Mouse (Mus musculus): ENCODE measurements around the gene Kdm4a. TPM values are rescaled to one million over a fixed set of nuclear protein-coding genes. Genes with fewer than 3 reads are reported as not detected.

Kdm4a gene
- polyA plus RNA-seq, 1 experiment from 2014 or later = 51.4 TPM

DNA sequence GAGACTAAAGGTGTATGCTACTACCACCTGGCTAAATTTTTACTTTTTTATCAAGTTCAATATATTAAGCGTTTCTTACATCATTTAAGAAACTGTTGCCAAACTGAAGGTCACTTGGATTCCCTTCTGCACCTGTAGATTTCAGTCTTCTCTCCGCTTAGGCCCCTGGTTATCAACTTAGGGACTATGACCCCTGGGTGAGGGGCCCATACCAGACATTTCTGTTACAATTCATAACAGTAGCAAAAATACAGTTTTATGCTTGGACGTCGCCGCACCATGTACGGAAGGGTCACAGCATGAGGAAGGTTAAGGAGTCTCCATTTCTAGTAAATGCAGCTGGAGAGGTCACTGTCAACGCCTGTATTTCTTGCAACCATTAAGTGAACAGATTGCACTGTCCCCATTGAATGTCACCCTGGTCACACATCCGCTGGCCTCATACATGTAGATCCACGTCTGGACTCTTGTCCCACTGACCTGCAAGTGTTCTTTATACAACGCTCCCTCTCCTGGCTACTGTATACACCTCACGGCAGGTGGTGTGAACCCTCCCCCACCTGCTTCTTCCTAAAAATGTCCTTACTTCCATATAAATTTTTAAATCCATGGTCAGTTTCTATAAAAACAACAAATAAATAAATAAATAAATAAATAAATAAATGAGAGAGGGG is 86.9 kb downstream of the Kdm4a start:
- no peaks in the 10 kb centered on the region for H3K9me3 ChIP-seq (replicated peaks; ENCODE audit: control insufficient read depth, low read length)
- H3K27ac ChIP-seq (ENCODE audit: low read depth, low read length) = no peak overlapping the region
- no peak for ATAC-seq
- no peak for DNase-seq (ENCODE audit: low spot score)
- no peaks in the 10 kb centered on the region for H3K4me1 ChIP-seq (ENCODE audit: control insufficient read depth, insufficient read depth, low read length)
- H3K4me2 ChIP-seq (ENCODE audit: low read length) = no peak overlapping the region
- no peaks in the 10 kb centered on the region; the same call in 1 of the 2 replicates for H3K36me3 ChIP-seq (ENCODE audit: control insufficient read depth, insufficient read depth, low read length)
- H3K4me3 ChIP-seq (ENCODE audit: low read depth, low read length) = no peak overlapping the region
- no peaks in the 10 kb centered on the region for H3K27me3 ChIP-seq (replicated peaks; ENCODE audit: control insufficient read depth, insufficient read depth, low read length)
- 93% methylated on average over 11 of the region's 11 CpGs for WGBS
- no peak overlapping the region for H3K9ac ChIP-seq (ENCODE audit: low read length)

DNA sequence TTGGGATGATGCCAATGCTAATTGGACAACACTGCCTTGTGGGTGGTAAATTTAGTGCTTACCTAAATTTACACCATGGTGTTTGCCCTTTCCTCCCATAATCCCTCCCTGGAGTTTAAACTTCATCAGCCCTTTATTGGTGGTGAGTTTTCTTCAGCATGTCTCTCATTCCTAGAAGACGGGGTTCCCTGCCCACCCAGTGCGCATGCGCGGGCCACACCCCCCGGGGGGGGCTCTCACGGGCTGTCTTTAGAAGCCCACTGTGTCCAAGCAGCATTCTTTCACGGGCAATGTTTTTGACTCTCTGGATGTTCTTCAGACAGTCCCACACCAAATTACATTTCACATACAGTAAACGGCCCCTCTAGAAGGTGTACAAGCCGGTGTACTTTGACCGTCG is 89.4 kb downstream of the Kdm4a start:
- Histone ChIP-seq H3K9me3 (replicated peaks; ENCODE audit: control insufficient read depth, low read length) (no peaks in the 10 kb centered on the region), H3K36me3 (ENCODE audit: control insufficient read depth, insufficient read depth, low read length) (no peaks in the 10 kb centered on the region)
- 91% methylated on average over 11 of the region's 11 CpGs for WGBS

DNA sequence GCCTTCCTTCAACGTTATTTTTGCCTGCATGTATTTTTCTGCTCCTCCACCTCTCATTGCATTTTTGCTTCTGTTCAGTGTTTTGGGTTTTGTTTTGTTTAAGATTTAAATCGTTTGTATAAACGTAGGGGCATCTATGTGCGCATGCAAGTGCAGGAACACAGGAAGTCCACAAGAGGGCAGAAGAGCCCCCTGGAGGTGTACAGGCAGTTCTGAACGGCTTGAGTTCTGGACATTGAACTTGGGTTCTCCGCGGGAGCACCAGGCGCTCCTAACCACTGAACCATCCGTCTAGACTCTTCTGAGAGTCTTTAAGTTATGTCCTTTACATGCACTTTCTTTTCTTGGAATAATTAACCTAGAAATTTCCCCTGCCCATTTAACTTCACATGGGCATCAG is 89.9 kb downstream of the Kdm4a start:
- Histone ChIP-seq H3K9ac (ENCODE audit: low read length) (no peak overlapping the region), H3K27me3 (replicated peaks; ENCODE audit: control insufficient read depth, insufficient read depth, low read length) (no peaks in the 10 kb centered on the region), H3K9me3 (replicated peaks; ENCODE audit: control insufficient read depth, low read length) (no peaks in the 10 kb centered on the region), H3K27ac (ENCODE audit: low read depth, low read length) (no peak overlapping the region), H3K4me3 (ENCODE audit: low read depth, low read length) (no peak overlapping the region), H3K4me2 (ENCODE audit: low read length) (no peak overlapping the region), H3K36me3 (ENCODE audit: control insufficient read depth, insufficient read depth, low read length) (no peaks in the 10 kb centered on the region), H3K4me1 (ENCODE audit: control insufficient read depth, insufficient read depth, low read length) (no peaks in the 10 kb centered on the region)
- ATAC-seq (no peak), DNase-seq (ENCODE audit: low spot score) (peak; percentile 40)
- 67% methylated on average over 9 of the region's 9 CpGs for WGBS

More for the DNA sequence above, 89.4 kb downstream of the Kdm4a start:
- Histone ChIP-seq H3K4me3 (ENCODE audit: low read depth, low read length) (no peak overlapping the region), H3K27ac (ENCODE audit: low read depth, low read length) (no peak overlapping the region), H3K27me3 (replicated peaks; ENCODE audit: control insufficient read depth, insufficient read depth, low read length) (no peaks in the 10 kb centered on the region), H3K4me2 (ENCODE audit: low read length) (no peak overlapping the region), H3K9ac (ENCODE audit: low read length) (no peak overlapping the region), H3K4me1 (ENCODE audit: control insufficient read depth, insufficient read depth, low read length) (no peaks in the 10 kb centered on the region)
- DNase-seq (ENCODE audit: low spot score) (no peak), ATAC-seq (no peak)

DNA sequence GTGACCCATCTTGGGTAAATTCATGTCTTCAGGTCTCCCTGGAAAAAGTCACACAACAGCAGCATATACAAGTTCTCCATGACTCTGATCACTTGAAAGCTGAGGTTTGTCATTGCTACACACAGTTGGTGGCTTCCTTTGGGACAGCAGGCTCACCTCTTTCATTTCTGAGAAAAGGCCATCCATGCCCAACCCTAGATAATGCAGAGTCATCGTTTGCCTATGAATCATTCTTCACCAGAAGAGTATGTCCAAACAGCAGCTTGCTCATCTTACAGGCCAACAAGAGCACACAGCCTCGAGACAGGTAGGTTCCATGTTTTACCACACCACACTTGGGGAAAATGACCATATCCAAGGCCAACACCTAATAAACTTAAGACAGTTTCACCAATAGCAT is 91.1 kb downstream of the Kdm4a start:
- no peak for DNase-seq (ENCODE audit: low spot score)

More for the DNA sequence above, 91.1 kb downstream of the Kdm4a start:
- H3K9me3 ChIP-seq (replicated peaks; ENCODE audit: control insufficient read depth, low read length) = no peaks in the 10 kb centered on the region
- no peak for ATAC-seq
- H3K4me1 ChIP-seq (ENCODE audit: control insufficient read depth, insufficient read depth, low read length) = no peaks in the 10 kb centered on the region
- no peaks in the 10 kb centered on the region for H3K36me3 ChIP-seq (ENCODE audit: control insufficient read depth, insufficient read depth, low read length)
- H3K4me3 ChIP-seq (ENCODE audit: low read depth, low read length) = no peak overlapping the region
- H3K9ac ChIP-seq (ENCODE audit: low read length) = no peak overlapping the region
- 91% methylated on average over 2 of the region's 2 CpGs for WGBS
- no peaks in the 10 kb centered on the region for H3K27me3 ChIP-seq (replicated peaks; ENCODE audit: control insufficient read depth, insufficient read depth, low read length)
- no peak overlapping the region for H3K27ac ChIP-seq (ENCODE audit: low read depth, low read length)
- H3K4me2 ChIP-seq (ENCODE audit: low read length) = no peak overlapping the region

Small RNA genes lying within 50 kb of the gene (microRNA-seq; reads per million reads assigned to microRNA genes)
- 2.5 reads per million, percentile 16 among the genes with 10 or more reads in this experiment for gene Mir7226

Other genes with a start within 250 kb of the Kdm4a start
- 10.0 and 11.3 TPM in 2 replicates for gene St3gal3, start 45.1 kb downstream of the Kdm4a start, polyA plus RNA-seq (2014; fragmentation: Nextera tagmentation; extraction: Ambion mirVana)
- 42.0 and 50.2 TPM in 2 replicates for gene Ptprf, start 111.4 kb upstream of the Kdm4a start, polyA plus RNA-seq (2014; fragmentation: Nextera tagmentation; extraction: Ambion mirVana)
- gene Szt2, start 229.2 kb upstream of the Kdm4a start, polyA plus RNA-seq (2014; fragmentation: Nextera tagmentation; extraction: Ambion mirVana) = 8.0 and 10.0 TPM in 2 replicates
- 119 TPM in 2 replicates for gene Med8, start 229.3 kb upstream of the Kdm4a start, polyA plus RNA-seq (2014; fragmentation: Nextera tagmentation; extraction: Ambion mirVana)
- gene Elovl1, start 248.1 kb upstream of the Kdm4a start, polyA plus RNA-seq (2014; fragmentation: Nextera tagmentation; extraction: Ambion mirVana) = 26.1 and 28.9 TPM in 2 replicates

All from forebrain, embryonic 14.5 days (tissue).